Mouse (Mus musculus): Measurements from ENCODE around the gene Ppp2r3a.

Gene Ppp2r3a

GRCm38 (mm10) chr9:101143635-101144034, 108.0 kb downstream of the Ppp2r3a start:
- no peak for DNase-seq

- peak; percentile 71 for DNase-seq
These were observed 137.3 kb downstream of the Ppp2r3a start for GRCm38 (mm10) chr9:101114182-101114884.

- no peak for DNase-seq
These were observed 138.3 kb downstream of the Ppp2r3a start for GRCm38 (mm10) chr9:101113317-101113716.

DNA sequence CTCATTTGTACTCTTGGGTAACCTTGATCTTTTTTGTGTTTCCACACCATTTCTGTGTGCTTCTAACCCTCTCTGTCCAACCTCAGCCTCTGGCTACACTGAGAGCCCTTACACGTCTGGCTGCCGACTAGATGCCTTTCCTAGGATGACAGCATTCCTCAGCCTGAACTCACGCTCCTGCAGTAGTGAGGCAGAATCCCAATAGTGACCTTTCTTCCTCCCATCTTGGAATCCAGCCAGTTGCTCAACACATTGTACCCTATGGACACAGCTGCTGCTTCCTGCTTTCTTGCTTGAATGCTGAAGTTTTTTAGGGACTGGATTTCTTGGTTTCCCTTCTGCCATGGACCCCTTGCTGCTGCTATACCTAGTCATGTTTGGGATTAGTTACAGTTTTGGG, 141.6 kb downstream of the Ppp2r3a start:
- peak; percentile 93 for DNase-seq

- DNase-seq, result peak; percentile 85
These were observed 144.2 kb downstream of the Ppp2r3a start for GRCm38 (mm10) chr9:101107386-101107785.

GRCm38 (mm10) chr9:101105735-101106134, 145.9 kb downstream of the Ppp2r3a start:
- DNase-seq, result peak; percentile 85

DNA sequence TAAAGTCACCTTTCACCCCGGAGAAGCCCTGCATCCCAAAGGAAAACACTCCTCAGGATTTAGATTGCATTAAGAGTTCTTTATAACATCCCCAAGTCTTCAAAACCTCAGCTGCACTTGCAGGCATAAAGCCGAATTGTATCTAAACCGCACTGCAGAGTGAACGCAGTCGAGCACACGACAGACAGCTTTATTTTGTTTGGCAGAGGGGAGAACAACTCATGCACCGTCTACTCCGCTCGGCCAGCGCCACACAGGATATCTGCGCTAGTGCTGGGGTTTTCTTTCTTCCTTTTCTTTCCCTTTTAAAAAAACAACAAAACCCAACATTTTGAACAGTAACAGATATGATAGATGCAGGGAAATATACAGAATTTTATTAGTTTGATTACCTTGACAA, 146.7 kb downstream of the Ppp2r3a start:
- peak; percentile 81 for DNase-seq

DNA sequence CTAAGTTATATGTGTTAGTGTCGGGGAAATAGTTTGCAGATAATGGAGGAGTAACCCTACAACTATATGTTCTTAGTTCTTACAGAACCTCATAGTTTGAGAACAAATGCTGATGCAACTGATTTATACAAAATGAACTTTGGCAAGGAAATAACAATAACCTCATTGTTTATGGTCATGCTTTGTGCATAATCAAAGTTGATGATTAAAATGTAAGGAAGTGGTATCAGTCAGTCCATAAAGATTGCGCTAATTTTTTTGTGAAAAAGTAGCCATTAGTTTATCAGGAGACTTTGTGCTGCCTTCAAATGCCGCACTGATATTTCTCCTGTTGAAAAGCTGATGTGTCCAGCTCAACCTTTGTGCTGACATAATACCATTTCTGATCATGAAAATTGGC, 149.3 kb downstream of the Ppp2r3a start:
- no peak for DNase-seq

DNA sequence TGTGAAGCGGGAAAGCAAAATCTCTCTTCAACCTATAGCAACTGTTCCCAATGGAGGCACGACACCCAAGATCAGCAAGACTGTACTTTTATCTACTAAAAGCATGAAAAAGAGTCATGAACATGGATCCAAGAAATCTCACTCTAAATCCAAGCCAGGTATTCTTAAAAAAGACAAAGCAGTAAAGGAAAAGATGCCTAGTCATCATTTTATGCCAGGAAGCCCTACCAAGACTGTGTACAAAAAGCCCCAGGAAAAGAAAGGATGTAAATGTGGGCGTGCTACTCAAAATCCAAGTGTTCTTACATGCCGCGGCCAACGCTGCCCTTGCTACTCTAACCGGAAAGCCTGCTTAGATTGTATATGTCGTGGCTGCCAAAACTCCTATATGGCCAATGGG, 150.0 kb downstream of the Ppp2r3a start:
- DNase-seq, result no peak

- no peak for DNase-seq
These were observed 151.4 kb downstream of the Ppp2r3a start for GRCm38 (mm10) chr9:101100163-101100562.

- DNase-seq, result peak; percentile 87
These were observed 152.2 kb downstream of the Ppp2r3a start for GRCm38 (mm10) chr9:101099445-101099844.

DNA sequence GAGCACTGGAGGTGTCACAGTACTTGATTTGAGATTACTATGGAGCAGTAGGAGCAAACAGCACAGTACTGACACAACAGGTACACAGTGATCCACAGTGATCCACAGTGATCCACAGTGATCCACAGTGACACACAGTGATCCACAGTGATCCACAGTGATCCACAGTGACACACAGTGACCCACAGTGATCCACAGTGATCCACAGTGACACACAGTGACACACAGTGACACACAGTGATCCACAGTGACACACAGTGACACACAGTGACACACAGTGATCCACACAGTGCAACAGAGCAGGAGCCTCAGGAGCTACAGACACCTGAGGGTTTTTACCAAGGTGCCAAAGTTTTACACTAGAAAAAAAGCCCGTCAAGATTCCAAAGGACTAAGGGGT, 154.1 kb downstream of the Ppp2r3a start:
- no peak for DNase-seq

DNA sequence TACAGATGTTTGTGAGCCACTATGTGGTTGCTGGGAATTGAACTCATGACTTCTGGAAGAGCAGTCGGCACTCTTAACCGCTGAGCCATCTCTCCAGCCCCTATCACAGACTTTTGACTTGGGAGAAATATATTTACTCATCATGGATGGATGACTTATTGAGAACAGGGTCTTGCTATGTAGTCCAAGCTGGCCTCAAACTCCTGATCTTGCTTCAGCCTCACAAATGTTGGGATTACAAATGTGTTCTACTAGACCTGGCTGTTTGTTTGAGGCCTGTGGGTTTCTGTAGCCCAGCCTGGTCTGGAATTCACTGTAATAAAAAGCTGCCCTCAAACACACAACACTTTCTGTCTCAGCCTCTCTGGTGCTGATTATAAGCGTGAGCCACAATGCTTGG, 155.1 kb downstream of the Ppp2r3a start:
- peak; percentile 58 for DNase-seq

DNA sequence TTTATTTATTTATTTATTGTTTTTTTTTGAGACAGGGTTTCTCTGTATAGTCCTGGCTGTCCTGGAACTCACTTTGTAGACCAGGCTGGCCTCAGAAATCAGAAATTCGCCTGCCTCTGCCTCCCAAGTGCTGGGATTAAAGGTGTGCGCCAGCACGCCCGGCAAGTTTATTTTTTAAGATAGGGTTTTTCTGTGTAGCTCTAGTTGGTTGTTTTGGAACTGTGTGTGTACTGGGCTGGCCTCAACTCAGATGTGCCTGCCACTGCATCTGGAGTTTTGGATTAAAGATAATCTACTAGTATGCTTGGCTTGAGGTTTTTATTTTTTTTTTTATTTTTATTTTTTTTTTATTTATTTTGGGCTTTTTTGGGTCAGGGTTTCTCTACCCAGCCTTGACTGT, 156.2 kb downstream of the Ppp2r3a start:
- peak; percentile 70 for DNase-seq

- peak; percentile 72 for DNase-seq
These were observed 167.9 kb downstream of the Ppp2r3a start for GRCm38 (mm10) chr9:101083728-101084127.

- peak; percentile 55 for DNase-seq
These were observed 171.4 kb downstream of the Ppp2r3a start for GRCm38 (mm10) chr9:101080046-101080685.

- DNase-seq, result peak; percentile 89
These were observed 173.0 kb downstream of the Ppp2r3a start for GRCm38 (mm10) chr9:101078579-101078978.

DNA sequence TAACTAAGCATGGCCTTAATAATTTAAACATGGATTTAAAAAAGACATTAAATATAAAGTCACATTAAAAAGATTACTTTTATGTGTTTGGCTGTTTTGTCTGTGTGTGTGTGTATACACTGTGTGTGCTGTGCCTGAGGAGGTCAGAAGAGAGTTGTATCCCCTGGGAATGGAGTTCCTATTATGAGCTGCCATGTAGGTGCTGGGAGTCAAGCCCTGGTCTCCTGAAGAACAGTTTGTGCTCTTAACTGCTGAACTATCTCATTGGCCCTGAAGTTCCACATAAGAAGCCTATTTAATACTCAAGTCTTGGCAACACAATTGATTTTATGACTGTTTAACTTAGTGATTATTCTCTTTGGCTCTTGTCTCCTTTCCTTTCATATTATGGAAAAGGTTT, 174.1 kb downstream of the Ppp2r3a start:
- peak; percentile 55 for DNase-seq

DNA sequence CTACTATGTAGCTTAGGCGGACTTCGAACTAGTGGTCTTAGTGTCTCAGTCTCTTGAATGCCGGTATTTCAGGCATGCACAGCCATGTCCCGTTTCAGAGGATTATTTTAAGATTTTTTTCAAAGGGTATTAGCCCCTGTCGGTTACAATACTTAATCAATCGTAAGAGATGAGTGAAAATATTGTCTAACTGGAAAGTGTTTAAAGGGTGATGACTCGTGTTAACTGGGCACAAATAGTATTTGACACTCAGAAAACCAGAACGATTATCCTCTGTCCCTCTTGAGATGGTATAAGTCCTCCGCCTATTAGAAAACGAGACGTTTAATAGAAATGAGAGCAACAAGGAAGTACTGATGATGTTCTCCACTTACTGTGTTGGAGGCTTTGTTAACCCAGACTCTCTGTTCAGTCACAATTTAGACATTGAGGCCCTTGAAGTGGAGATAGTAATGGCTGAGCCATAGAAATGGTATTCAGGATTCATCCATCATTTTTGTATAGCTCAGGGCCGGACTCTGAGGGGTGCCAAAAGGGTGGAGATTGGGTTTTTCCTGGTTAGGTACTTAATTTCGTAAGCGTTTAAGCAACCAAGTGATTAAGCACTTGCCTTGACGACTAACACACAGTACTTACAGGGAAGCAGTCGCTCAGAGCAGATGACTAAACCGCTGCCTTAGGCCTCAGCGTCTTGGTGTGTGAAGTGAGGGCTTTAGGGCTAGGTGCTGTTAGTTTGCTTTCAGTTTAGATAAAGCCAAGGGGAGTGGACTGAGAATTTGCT, 175.3 kb downstream of the Ppp2r3a start:
- DNase-seq, result peak; percentile 89

DNA sequence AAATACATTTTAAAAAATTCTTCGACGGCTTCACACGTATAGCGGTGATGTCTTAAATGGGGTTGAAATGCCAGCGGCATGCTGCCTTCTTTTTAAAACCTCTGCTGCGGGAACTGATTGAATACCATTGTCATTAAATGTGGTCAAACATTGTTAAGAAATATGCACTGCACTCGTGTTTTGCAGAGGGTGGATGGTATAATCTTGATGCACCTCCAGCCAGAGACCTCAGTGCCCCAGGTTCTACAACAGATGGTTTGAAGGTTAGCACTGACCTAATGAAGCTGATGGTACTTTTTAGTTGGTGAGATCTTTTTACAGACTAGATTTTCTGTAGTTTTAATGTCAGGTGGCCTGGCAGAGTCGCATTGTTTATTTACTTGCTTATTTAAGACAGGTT, 175.9 kb downstream of the Ppp2r3a start:
- peak; percentile 63 for DNase-seq

- DNase-seq, result peak; percentile 92
These were observed 176.5 kb downstream of the Ppp2r3a start for GRCm38 (mm10) chr9:101075091-101075581.

DNA sequence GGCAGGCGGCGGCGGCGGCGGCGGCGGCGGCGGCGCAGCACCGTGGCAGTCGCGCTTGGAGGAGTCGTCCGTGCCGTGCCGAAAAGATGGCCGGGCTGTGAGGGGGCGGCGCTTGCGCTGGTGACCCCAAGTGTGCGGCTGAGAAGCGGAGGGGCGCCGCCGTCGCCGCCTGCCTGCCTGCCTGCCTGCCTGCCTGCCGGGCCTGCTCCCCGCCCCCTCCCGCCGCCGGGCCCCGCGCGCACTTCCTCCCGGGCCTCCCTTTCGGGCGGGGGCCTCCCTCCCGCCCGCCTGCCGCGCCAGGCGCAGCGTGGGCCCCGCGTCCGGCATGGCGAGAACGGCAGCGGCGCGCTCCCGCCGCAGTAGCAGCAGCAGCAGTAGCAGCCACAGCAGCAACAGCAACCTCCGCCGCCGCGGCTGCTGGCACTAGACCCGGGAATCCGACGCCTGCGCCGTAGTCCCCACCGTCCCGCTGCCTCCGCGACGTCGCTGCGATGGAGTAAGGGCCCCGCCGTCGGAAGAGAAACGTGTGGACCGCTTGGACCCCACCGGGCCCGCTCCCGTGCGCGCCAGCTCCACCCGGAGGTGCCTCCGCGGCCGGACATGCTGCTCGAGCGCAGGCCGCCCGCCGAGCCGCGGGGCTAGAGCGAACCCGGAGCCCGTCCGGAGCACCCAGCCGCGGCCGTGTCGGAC, 177.1 kb downstream of the Ppp2r3a start:
- peak; percentile 99 for DNase-seq

- no peak for DNase-seq
These were observed 177.6 kb downstream of the Ppp2r3a start, which contains the start of gene Msl2 for GRCm38 (mm10) chr9:101073987-101074331. Msl2 (plus strand) TSS chr9:101074101.

All from heart, adult 11 months (tissue).